Mouse (Mus musculus): ENCODE data around the gene Zfhx3. TPM values are rescaled to one million over a fixed set of nuclear protein-coding genes. Genes with fewer than 3 reads are reported as not detected.

Gene Zfhx3
- polyA plus RNA-seq, 1 experiment, result 4.7 TPM

- no peak for DNase-seq (ENCODE audit: low spot score)
Measured at GRCm38 (mm10) chr8:108926106-108926505, 983.7 kb downstream of the Zfhx3 start.

DNA sequence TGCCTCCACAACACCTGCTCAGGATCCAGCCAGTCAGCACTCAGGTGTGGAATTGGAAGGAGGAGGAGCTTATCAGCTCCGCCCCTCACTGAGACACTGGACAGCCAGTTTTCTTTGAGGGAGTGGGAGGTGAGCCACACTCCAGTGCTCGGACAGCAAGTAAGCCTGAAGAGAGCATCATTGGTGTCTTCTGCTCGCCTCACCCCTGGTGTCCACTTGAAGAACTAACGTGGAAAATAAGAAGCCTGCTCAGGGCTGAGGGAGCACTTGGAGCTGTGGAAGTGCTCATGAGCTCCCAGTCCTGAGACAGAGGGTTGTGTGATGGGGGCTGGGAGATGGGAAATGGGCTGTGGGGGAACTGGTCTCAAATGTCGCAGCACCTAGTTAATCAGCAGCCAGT is 988.2 kb downstream of the Zfhx3 start:
- no peak for DNase-seq (ENCODE audit: low spot score)

- no peak for DNase-seq (ENCODE audit: low spot score)
Measured at GRCm38 (mm10) chr8:108931837-108932236, 989.4 kb downstream of the Zfhx3 start.

DNA sequence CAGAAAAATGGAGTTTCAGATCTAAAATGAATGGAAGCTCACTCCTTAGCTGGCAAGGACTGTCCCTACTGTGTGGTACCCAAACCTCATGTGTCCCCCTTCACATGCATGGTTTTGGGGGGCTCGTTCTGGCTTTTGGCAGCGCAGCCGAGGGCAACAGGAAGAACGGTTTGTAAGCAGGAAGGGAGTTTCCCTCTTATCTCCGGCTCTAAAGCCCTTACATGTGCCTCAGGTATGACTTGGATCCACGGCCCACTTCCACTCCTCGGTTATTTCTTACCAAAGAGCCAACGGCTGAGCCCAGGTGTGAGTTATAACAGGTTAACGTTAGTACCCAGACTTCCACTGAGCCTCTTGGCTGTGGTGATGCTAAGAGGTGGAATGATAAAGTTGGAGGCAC is 990.3 kb downstream of the Zfhx3 start:
- DNase-seq (ENCODE audit: low spot score), result no peak

DNA sequence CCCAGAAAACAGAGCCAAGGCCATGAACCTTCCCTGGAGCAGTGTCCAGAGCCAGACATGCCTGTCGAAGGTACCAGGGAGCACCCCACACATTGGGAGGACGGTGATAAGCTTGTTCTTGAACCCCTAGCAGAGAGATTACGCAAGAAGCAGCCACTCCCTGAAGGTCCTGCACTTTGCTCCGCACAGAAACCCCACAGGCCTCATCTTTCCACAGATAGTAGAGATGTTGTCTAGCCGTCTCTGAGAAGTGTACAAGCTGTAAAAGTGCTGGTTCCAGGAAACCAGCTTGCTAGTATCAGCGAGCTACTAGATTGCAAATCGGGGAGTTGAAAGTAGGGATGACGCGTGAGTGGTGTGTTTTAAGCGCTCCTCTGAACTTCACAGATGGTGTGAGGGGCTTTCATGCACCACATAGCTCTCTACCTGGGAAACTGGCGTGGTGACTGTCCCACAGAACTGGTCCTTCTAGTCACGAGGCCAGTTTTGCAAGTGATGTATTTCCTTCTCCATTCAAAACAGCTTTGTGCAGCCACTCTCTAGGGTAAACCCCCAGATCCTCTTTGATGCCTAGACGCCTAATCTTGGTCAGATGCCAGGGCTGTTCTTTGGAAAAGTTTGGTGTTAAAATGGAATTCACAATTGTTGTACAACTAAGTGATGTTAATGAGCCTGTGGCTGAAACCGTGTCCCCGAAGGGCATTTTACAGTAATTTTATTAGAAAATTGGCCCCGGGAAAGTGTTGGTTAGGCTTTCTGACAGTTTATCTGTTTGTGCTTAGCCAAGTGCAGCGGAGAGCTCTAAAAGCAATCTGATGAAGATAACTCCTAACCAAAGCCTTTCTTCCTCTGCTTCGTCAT is 993.6 kb downstream of the Zfhx3 start:
- DNase-seq (ENCODE audit: low spot score), result no peak

- no peak for DNase-seq (ENCODE audit: low spot score)
Measured at GRCm38 (mm10) chr8:108936695-108937448, 994.4 kb downstream of the Zfhx3 start.

DNA sequence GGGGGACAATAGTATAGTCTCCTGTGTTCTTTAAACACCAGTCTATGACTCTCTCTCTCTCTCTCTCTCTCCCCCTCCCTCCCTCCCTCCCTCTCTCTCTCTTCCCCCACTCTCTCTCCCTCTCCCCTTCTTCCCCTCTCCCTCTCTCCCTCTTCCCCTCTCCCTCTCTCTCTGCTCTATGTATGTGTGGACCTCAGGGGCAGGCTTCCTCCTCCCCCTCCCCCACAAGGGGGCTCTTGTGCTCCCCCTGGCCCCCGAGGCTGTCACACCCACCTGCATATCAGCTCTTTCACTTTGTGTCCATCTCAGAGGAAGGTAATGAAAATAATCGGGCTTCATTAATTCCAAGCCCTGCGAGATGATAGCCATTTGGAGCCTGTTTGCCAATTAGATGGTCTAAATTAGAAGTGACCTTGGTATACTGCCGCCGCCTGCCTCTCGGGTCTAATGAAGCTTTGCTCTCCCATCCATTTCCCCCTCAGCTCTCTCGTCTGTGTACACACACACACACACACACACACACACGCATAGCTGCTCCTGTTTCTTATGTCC is 995.5 kb downstream of the Zfhx3 start:
- no peak for DNase-seq (ENCODE audit: low spot score)

DNA sequence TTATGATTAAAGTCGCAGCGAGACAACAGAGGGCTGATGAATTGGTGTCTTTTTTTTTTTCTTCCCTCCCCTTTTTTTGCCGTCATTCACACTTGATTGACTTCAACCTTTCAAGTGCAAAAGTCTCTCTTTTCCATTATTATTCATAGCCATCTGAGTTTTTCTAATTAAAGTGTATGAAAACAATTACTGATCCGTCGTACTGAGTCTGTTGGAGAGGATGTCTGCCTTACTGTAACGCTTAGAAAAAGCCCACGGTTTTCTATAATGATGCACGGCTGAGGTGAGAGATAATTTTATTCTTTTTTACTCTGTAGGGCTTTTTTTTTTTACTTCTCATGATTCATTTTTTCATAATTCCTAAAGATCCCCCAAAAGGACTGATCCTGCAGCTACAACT is 1000.2 kb downstream of the Zfhx3 start:
- no peak for DNase-seq (ENCODE audit: low spot score)

GRCm38 (mm10) chr8:108943132-108943531 is 1000.7 kb downstream of the Zfhx3 start:
- DNase-seq (ENCODE audit: low spot score), result no peak

DNA sequence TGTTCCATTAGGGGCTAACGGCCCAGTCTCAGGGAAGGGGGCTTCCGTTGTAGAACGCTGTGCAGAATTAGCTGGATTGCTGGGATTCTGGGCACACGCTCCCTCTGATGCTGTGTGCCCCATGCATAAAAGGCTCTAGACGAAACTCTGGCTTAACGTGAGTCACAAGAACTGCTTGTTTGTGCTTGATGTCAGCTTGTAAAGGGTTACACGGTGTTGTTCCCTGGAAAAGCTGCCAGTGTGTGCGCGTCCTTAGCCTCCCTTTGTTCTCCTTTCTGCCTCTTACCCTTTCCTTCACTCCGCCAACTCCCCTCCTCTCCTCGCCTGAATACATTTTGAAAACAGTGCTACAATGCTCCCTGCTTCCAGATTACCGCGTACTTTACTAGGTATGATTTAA is 1001.9 kb downstream of the Zfhx3 start:
- DNase-seq (ENCODE audit: low spot score), result no peak

DNA sequence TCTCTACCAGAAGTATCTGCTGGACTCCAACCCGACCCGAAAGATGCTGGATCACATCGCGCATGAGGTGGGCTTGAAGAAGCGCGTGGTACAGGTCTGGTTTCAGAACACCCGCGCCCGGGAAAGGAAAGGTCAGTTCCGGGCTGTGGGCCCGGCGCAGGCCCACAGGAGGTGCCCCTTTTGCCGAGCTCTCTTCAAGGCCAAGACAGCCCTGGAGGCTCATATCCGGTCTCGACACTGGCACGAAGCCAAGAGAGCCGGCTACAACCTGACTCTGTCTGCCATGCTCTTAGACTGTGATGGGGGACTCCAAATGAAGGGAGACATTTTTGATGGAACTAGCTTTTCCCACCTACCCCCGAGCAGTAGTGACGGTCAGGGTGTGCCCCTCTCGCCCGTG is 1007.9 kb downstream of the Zfhx3 start:
- no peak for DNase-seq (ENCODE audit: low spot score)

DNA sequence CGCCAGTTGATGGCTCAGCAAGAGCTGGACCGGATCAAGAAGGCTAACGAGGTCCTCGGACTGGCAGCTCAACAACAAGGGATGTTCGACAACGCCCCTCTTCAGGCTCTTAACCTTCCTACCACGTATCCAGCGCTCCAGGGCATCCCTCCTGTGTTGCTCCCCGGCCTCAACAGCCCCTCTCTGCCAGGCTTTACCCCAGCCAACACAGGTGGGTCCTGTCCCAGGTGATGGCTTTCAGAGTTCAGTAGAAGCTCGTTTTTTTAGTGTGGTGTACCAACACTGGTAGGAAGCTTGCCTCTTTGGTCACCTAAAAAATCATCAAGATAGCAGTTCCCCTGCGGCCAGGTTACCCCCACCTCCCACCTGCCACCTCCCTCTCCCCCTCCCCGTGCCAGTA is 1009.1 kb downstream of the Zfhx3 start:
- no peak for DNase-seq (ENCODE audit: low spot score)

DNA sequence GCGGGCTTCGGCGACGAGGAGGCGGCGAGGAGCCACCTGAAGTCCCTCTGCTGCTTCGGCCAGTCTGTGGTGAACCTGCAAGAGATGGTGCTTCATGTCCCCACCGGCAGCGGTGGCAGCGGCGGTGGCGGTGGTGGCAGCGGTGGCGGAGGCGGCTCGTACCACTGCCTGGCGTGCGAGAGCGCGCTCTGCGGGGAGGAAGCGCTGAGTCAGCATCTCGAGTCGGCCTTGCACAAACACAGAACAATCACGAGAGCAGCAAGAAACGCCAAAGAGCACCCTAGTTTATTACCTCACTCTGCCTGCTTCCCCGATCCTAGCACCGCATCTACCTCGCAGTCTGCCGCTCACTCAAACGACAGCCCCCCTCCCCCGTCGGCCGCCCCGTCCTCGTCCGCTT is 1014.0 kb downstream of the Zfhx3 start:
- DNase-seq (ENCODE audit: low spot score), result no peak

DNA sequence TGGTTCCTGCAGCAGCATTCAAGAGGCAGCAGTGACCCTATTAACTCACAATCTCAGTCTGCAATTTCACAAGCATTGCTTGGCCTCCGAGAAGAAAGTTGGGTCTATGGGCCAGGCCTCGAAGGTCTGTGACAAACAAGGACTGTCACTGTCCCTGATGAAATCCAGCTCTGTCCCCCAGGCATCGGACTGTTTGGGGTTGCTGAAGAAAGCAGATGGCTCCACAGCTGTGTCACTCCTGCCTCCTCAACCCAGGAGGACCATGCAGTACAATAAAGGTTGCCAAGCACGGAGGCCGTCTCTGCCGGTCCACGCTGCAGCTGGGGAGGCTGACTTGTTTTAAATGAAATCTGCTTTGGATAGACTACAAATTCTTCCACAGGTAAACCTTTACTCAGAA is 1020.1 kb downstream of the Zfhx3 start:
- DNase-seq (ENCODE audit: low spot score), result no peak

GRCm38 (mm10) chr8:108963181-108963580 is 1020.7 kb downstream of the Zfhx3 start:
- no peak for DNase-seq (ENCODE audit: low spot score)

DNA sequence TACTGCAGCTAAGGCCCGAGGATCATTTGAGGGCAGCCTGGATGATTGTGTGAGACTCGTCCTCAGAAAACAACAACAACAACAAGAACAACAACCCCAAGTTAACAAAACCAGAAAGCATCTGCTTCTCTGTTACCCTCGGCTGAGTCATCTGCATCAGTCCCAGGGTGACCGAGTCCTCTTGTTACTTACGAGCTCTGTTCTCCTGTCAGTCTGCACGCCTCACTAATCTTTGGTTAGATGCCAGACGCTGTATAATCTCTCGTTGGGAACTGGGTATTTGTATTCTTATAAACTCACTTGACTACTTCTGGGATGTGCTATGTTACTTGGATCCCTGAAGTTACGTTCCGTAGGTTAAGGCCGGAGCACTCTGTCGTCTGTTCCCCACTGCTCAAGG is 1023.6 kb downstream of the Zfhx3 start:
- no peak for DNase-seq (ENCODE audit: low spot score)

GRCm38 (mm10) chr8:108973639-108974325 is 1031.3 kb downstream of the Zfhx3 start:
- no peak for DNase-seq (ENCODE audit: low spot score)

DNA sequence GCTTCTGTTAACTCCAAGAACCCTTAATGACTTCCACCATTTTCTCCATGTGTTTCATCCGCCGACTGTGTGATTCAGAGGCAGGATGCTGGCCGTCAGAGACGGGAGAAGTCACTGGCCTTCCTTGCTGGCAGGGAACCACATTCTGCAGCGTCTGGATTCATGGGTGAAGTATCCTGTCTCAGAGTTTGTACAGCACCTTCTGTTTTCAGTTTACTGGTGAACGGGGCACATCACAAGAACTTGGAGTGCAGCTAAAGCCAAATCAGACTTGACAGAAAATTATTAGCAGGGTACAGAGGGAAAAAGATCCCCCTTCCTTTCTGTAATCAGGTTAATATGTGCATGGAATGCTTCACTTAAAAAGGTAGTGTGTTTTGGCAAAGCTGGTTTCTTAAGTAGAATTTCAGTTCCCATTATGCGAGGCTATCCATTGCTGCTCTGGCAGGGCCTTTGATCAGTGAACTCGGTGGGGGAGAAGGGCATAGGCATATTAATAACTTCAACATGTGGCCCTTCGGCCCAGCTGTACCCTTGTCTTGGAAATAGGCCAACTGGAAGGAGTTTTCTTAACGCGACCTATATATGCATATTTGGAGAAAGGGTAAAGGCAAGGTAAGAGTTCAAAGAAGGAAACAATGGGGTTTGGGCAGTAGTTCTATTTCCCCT is 1035.4 kb downstream of the Zfhx3 start:
- no peak for DNase-seq (ENCODE audit: low spot score)

- DNase-seq (ENCODE audit: low spot score), result no peak
Measured at GRCm38 (mm10) chr8:108978362-108978750, 1035.9 kb downstream of the Zfhx3 start.

- DNase-seq (ENCODE audit: low spot score), result no peak
Measured at GRCm38 (mm10) chr8:108984904-108985303, 1042.5 kb downstream of the Zfhx3 start.

GRCm38 (mm10) chr8:108989841-108990240 is 1047.4 kb downstream of the Zfhx3 start:
- DNase-seq (ENCODE audit: low spot score), result no peak

- no peak for DNase-seq (ENCODE audit: low spot score)
Measured at GRCm38 (mm10) chr8:108990537-108990936, 1048.1 kb downstream of the Zfhx3 start.

Measured in urinary bladder, adult 2 months (tissue).